In genomic region chr8:123858574-123858940, GRCm38 (mm10) we compare ENCODE assay signal across 8 mouse cellular contexts. TPM values are rescaled to one million over a fixed set of nuclear protein-coding genes. Genes with fewer than 3 reads are reported as not detected.
DNase-seq lines count a peak whose midpoint lies in the region; ATAC-seq and TF ChIP-seq lines count a peak whose summit lies in the region.

No protein-coding gene starts in this region.

- peaks cover 6% of the 10 kb centered on the region for H3K4me1 ChIP-seq in heart, embryonic 16.5 days (ENCODE audit: control insufficient read depth, insufficient read depth, low read length)
- H3K4me1 ChIP-seq in liver, embryonic 16.5 days (ENCODE audit: control insufficient read depth, low read depth, low read length): peaks cover 18% of the 10 kb centered on the region
- peaks cover 16% of the 10 kb centered on the region for H3K4me1 ChIP-seq in neural tube, embryonic 15.5 days

- TF ChIP-seq CTCF in layer of hippocampus, adult 2 months (conservative IDR thresholded peaks at IDR 0.05): no peak

- H3K27me3 ChIP-seq in heart, embryonic 16.5 days (ENCODE audit: control insufficient read depth, insufficient read depth, low read length): peaks cover 6% of the 10 kb centered on the region; the same call in 1 of the 2 replicates
- peaks cover 29% of the 10 kb centered on the region for H3K27me3 ChIP-seq in liver, embryonic 16.5 days (ENCODE audit: control insufficient read depth, insufficient read depth, low read depth, low read length)
- peaks cover 21% of the 10 kb centered on the region for H3K27me3 ChIP-seq in neural tube, embryonic 15.5 days (replicated peaks)

- no peaks in the 10 kb centered on the region for H3K36me3 ChIP-seq in heart, embryonic 16.5 days (ENCODE audit: control insufficient read depth, insufficient read depth)
- H3K36me3 ChIP-seq in liver, embryonic 16.5 days (ENCODE audit: control insufficient read depth, insufficient read depth): no peaks in the 10 kb centered on the region
- no peaks in the 10 kb centered on the region for H3K36me3 ChIP-seq in neural tube, embryonic 15.5 days

- no peak for ATAC-seq in heart, embryonic 16.5 days (replicated peaks; ENCODE audit: extremely low read depth, insufficient read depth, low FRiP score)
- ATAC-seq in liver, embryonic 16.5 days (ENCODE audit: low read depth): no peak
- no peak for ATAC-seq in neural tube, embryonic 15.5 days (ENCODE audit: low FRiP score)

- H3K4me3 ChIP-seq in layer of hippocampus, adult 2 months: peak overlapping the region; percentile 97
- H3K4me3 ChIP-seq in heart, embryonic 16.5 days (ENCODE audit: low read length): peak overlapping the region; percentile 86
- peak overlapping the region; percentile 99 for H3K4me3 ChIP-seq in liver, embryonic 16.5 days (ENCODE audit: low read depth, low read length)
- H3K4me3 ChIP-seq in neural tube, embryonic 15.5 days (replicated peaks): peak overlapping the region; percentile 89

- H3K4me2 ChIP-seq in heart, embryonic 16.5 days (ENCODE audit: low read depth, low read length): peak overlapping the region; percentile 79
- H3K4me2 ChIP-seq in liver, embryonic 16.5 days (ENCODE audit: low read depth, low read length): peak overlapping the region; percentile 99
- peak overlapping the region; percentile 88 for H3K4me2 ChIP-seq in neural tube, embryonic 15.5 days

- H3K9me3 ChIP-seq in heart, embryonic 16.5 days (replicated peaks; ENCODE audit: control insufficient read depth, low read length): peaks cover 2% of the 10 kb centered on the region; the same call in 1 of the 2 replicates
- 0 out of 2 replicates have a peak, but pooled peaks cover 2% of the 10 kb centered on the region for H3K9me3 ChIP-seq in liver, embryonic 16.5 days (replicated peaks; ENCODE audit: control insufficient read depth, low read length)
- no peaks in the 10 kb centered on the region for H3K9me3 ChIP-seq in neural tube, embryonic 15.5 days (replicated peaks)

- no peak for DNase-seq in layer of hippocampus, adult 2 months (ENCODE audit: low spot score in 2 of 2)
- no peak for DNase-seq in layer of hippocampus, adult 11-12 months (ENCODE audit: low spot score)
- peak; percentile 44 to 62 for DNase-seq in cerebellum, postnatal 36 days
- DNase-seq in ovary, postnatal 36 days (ENCODE audit: low spot score): no peak
- no peak for DNase-seq in layer of hippocampus, postnatal 25 days (ENCODE audit: extremely low spot score in 1 of 2, low spot score in 1 of 2)

- peak overlapping the region; percentile 81 for H3K9ac ChIP-seq in heart, embryonic 16.5 days (ENCODE audit: low read length)
- H3K9ac ChIP-seq in liver, embryonic 16.5 days (ENCODE audit: low read depth, low read length): peak overlapping the region; percentile 98
- H3K9ac ChIP-seq in neural tube, embryonic 15.5 days (replicated peaks): peak overlapping the region; percentile 75

- 1% methylated on average over 17 of the region's 17 CpGs for WGBS in heart, embryonic 16.5 days
- WGBS in liver, embryonic 16.5 days (ENCODE audit: insufficient replicate concordance): 2% methylated on average over 17 of the region's 17 CpGs
- 0% methylated on average over 17 of the region's 17 CpGs for WGBS in neural tube, embryonic 15.5 days

- peak overlapping the region; percentile 99 for H3K27ac ChIP-seq in layer of hippocampus, adult 2 months
- no peak overlapping the region for H3K27ac ChIP-seq in heart, embryonic 16.5 days (ENCODE audit: low read length)
- H3K27ac ChIP-seq in liver, embryonic 16.5 days (ENCODE audit: low read length): peak overlapping the region; percentile 91
- peak overlapping the region; percentile 84; the same call in 1 of the 2 replicates for H3K27ac ChIP-seq in neural tube, embryonic 15.5 days (replicated peaks)

RNA-seq across cellular contexts. Expression of gene Ccsap, which starts 1.5 kb away (rescaled TPM):
- total RNA-seq in layer of hippocampus, adult 2 months (2021): 10 to 100 TPM; 62.3 to 62.7 TPM
- polyA plus RNA-seq in heart, embryonic 16.5 days (2015; fragmentation: Nextera tagmentation; extraction: Ambion mirVana): 2.3 and 2.7 TPM in 2 replicates
- 2.3 and 2.6 TPM in 2 replicates for polyA plus RNA-seq in liver, embryonic 16.5 days (2015; fragmentation: Nextera tagmentation; extraction: Ambion mirVana)
- 4.2 and 4.8 TPM in 2 replicates for polyA plus RNA-seq in neural tube, embryonic 15.5 days (2015; fragmentation: Nextera tagmentation; extraction: Ambion mirVana)
- total RNA-seq in layer of hippocampus, postnatal 25 days (2021): 10 to 100 TPM; 58.6 to 63.2 TPM

RNA-seq across cellular contexts. Expression of gene Acta1, which starts 36.0 kb away (rescaled TPM):
- 1 to 10 TPM; 6.0 to 6.5 TPM for total RNA-seq in layer of hippocampus, adult 2 months (2021)
- polyA plus RNA-seq in heart, embryonic 16.5 days (2015; fragmentation: Nextera tagmentation; extraction: Ambion mirVana): 195 and 247 TPM in 2 replicates
- 86.3 and 208 TPM in 2 replicates for polyA plus RNA-seq in liver, embryonic 16.5 days (2015; fragmentation: Nextera tagmentation; extraction: Ambion mirVana)
- polyA plus RNA-seq in neural tube, embryonic 15.5 days (2015; fragmentation: Nextera tagmentation; extraction: Ambion mirVana): 92.7 and 174 TPM in 2 replicates
- 1 to 10 TPM; 7.4 to 9.0 TPM for total RNA-seq in layer of hippocampus, postnatal 25 days (2021)

RNA-seq across cellular contexts. Expression of gene Rab4a, which starts 52.8 kb away (rescaled TPM):
- total RNA-seq in layer of hippocampus, adult 2 months (2021): 10 to 100 TPM; 41.8 to 48.0 TPM
- polyA plus RNA-seq in heart, embryonic 16.5 days (2015; fragmentation: Nextera tagmentation; extraction: Ambion mirVana): 28.6 and 32.2 TPM in 2 replicates
- 34.8 and 37.8 TPM in 2 replicates for polyA plus RNA-seq in liver, embryonic 16.5 days (2015; fragmentation: Nextera tagmentation; extraction: Ambion mirVana)
- 78.2 and 87.0 TPM in 2 replicates for polyA plus RNA-seq in neural tube, embryonic 15.5 days (2015; fragmentation: Nextera tagmentation; extraction: Ambion mirVana)
- 10 to 100 TPM; 42.9 to 44.9 TPM for total RNA-seq in layer of hippocampus, postnatal 25 days (2021)

Comparison
In these comparisons a context has a peak if more than half of its experiments do, and no peak if none do; other contexts are left out.
1. DNase-seq: peak in cerebellum, postnatal 36 days (2 of 2); none in layer of hippocampus, adult 2 months (0 of 2), layer of hippocampus, adult 11-12 months (single experiment), ovary, postnatal 36 days (single experiment) and layer of hippocampus, postnatal 25 days (0 of 2).
2. Peak in every context shown above with its lines, with median percentiles within 50 percentile points of each other: H3K4me3 ChIP-seq, H3K4me2 ChIP-seq and H3K9ac ChIP-seq.